Mouse (Mus musculus) forebrain, embryonic 14.5 days (tissue): Measurements from ENCODE around the gene Minpp1. TPM values are rescaled to one million over a fixed set of nuclear protein-coding genes. Genes with fewer than 3 reads are reported as not detected.

ENCODE experiments used
- ATAC-seq: fragments of 200-750 bp; cut with Nextera tagmentation; 2 replicates; pipeline ENCODE4 v1.8.0; 2017; ENCODE audit warnings: mild to moderate bottlenecking, moderate library complexity
- DNase-seq: peaks from one replicate; pipeline ENCODE4 v3.0.0-alpha.2; 2015; ENCODE audit warnings: low spot score
- H3K27ac ChIP-seq: fragments of 300-500 bp; sonication (generic); 2 replicates; pipeline ENCODE4 v1.5.1; 2014; ENCODE audit warnings: low read depth, mild to moderate bottlenecking, control low read depth, low read length, moderate library complexity
- H3K27me3 ChIP-seq: fragments of 300-500 bp; sonication (generic); replicated peaks from 2 replicates; pipeline ENCODE4 v1.6.1; 2014; ENCODE audit warnings: low read length, control low read depth, mixed read lengths; ENCODE audit not compliant: control insufficient read depth, insufficient read depth
- H3K36me3 ChIP-seq: fragments of 300-500 bp; sonication (generic); 2 replicates; pipeline ENCODE4 v1.6.1; 2014; ENCODE audit warnings: low read length, control low read depth; ENCODE audit not compliant: control insufficient read depth, insufficient read depth
- H3K4me1 ChIP-seq: fragments of 300-500 bp; sonication (generic); 2 replicates; pipeline ENCODE4 v1.6.1; 2014; ENCODE audit warnings: antibody characterized with exemption, low read length, control low read depth; ENCODE audit not compliant: control insufficient read depth, insufficient read depth
- H3K4me2 ChIP-seq: fragments of 300-500 bp; sonication (generic); 2 replicates; pipeline ENCODE4 v1.6.1; 2014; ENCODE audit warnings: mild to moderate bottlenecking, control low read depth, low read length
- H3K4me3 ChIP-seq: fragments of 300-500 bp; sonication (generic); 2 replicates; pipeline ENCODE4 v1.5.1; 2014; ENCODE audit warnings: low read depth, low read length, control low read depth
- H3K9ac ChIP-seq: fragments of 300-500 bp; sonication (generic); 2 replicates; pipeline ENCODE4 v1.6.1; 2014; ENCODE audit warnings: mild to moderate bottlenecking, low read length, control low read depth, moderate library complexity
- H3K9me3 ChIP-seq: fragments of 300-500 bp; sonication (generic); replicated peaks from 2 replicates; pipeline ENCODE4 v1.6.1; 2016; ENCODE audit warnings: low read length, control low read depth, mixed read lengths; ENCODE audit not compliant: control insufficient read depth
- whole genome bisulfite sequencing: fragments of 180-500 bp; shearing (Covaris S2); extraction: QIAGEN DNeasy Blood & Tissue Kit; methylation state at CpG from one replicate; pipeline ENCODE4 v1.1.7; 2014; 5-methylcytosine and 5-hydroxymethylcytosine counted together
- polyA plus RNA-seq: library from polyadenylated mRNA; unstranded; fragments of >200 nt; fragmentation: Nextera tagmentation; extraction: Ambion mirVana; gene quantifications from 2 replicates; pipeline ENCODE4 v1.2.1, GENCODE M21; 2014

The Minpp1 gene
- polyA plus RNA-seq, 1 experiment from 2014 or later, result 37.5 TPM

GRCm38 (mm10) chr19:32466478-32466877 is 19.1 kb upstream of the Minpp1 start, which contains the start of gene Rpl9-ps6:
Rpl9-ps6 (minus strand) TSS chr19:32466578.
- Histone ChIP-seq H3K9ac (no peak within 1 kb of the TSS), H3K27ac (no peak within 1 kb of the TSS), H3K9me3 (no peaks in the 10 kb centered on the region), H3K4me2 (no peak within 1 kb of the TSS), H3K27me3 (no peaks in the 10 kb centered on the region), H3K4me1 (no peaks in the 10 kb centered on the region), H3K36me3 (no peaks in the 10 kb centered on the region), H3K4me3 (no peak within 1 kb of the TSS)
- no peak for DNase-seq
- ATAC-seq, result no peak
- 83% methylated on average over 5 of the region's 6 CpGs for WGBS

DNA sequence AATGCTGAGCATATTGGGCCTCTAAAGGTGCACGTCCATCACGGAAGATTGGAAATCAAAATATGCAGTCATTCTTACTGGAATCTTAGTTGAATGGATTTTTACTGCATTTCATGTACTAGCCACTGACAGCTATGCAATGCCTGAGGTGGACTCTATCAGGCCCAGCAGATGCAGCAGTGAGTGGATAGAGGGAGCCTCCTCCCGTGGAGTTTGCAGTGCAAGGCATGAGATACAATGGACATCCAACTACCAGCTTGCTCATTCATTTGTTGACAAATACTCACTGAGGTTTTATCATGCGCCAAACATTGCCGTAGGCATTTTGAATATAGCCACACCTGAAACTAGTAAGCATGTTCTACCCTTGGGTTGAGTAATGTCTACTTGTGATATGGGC is 18.2 kb upstream of the Minpp1 start:
- Histone ChIP-seq H3K27ac (no peak overlapping the region), H3K9me3 (no peaks in the 10 kb centered on the region), H3K4me3 (no peak overlapping the region), H3K36me3 (no peaks in the 10 kb centered on the region), H3K4me1 (no peaks in the 10 kb centered on the region), H3K27me3 (no peaks in the 10 kb centered on the region), H3K4me2 (no peak overlapping the region), H3K9ac (no peak overlapping the region)
- WGBS, result 96% methylated on average over 5 of the region's 5 CpGs
- DNase-seq (no peak), ATAC-seq (no peak)

DNA sequence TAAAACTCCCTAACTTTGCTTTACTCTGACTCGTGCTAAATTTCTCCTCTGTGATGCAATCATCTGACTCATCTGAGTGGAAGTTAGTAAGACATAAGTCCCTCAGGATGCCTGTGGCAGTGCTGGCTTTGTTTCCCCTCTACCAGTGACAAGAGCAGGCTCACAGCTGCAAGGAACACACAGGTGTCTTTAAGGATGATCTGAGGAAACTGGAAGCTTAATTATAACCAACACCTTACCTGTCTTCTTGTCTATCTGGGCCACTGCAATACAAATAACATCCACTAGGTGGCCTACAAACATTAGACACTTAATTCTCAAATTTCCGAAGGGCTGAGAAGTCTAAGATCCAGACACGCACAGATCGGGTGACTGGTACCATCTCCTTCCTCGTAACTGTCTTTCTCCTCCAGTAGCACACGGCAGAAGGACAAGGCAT is 15.5 kb upstream of the Minpp1 start:
- no peak overlapping the region for H3K4me2 ChIP-seq
- H3K4me3 ChIP-seq, result no peak overlapping the region
- no peak overlapping the region for H3K9ac ChIP-seq
- ATAC-seq (peak; percentile 50; the same call in 1 of the 2 replicates), DNase-seq (peak; percentile 73)
- H3K27me3 ChIP-seq, result no peaks in the 10 kb centered on the region
- 47% methylated on average over 6 of the region's 6 CpGs for WGBS
- H3K27ac ChIP-seq, result no peak overlapping the region
- H3K36me3 ChIP-seq, result no peaks in the 10 kb centered on the region
- no peaks in the 10 kb centered on the region for H3K9me3 ChIP-seq
- H3K4me1 ChIP-seq, result no peaks in the 10 kb centered on the region

DNA sequence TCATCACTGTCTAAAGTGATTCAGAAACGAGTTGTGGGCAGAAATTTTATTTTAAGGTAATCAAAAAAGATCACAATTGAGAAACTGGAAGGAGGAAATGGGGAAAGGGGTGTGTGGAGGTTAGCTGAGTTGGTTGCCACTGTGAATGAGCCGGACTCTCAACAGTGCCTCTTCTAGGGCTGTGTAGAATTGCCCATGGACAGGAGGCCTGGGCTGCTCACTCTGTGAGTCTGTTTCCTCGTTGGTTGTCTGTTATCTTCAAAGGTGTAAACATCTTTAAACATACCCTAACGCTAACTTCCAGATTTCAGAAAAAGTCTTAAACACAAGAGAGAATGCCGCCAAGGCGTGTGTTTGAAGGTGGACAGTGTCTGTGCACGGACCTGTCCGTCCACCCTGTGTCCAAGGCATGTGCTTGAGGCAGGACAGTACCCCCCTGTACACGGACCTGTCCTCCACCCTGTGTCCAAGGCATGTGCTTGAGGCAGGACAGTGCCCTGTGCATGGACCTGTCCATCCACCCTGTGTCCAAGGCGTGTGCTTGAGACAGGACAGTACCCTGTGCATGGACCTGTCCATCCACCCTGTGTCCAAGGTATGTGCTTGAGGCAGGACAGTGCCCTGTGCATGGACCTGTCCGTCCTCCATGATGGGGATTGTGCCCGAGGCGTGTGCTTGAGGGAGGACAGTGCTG is 14.9 kb upstream of the Minpp1 start:
- WGBS, result 89% methylated on average over 13 of the region's 13 CpGs
- H3K4me1 ChIP-seq, result no peaks in the 10 kb centered on the region
- DNase-seq (no peak), ATAC-seq (no peak)
- H3K4me2 ChIP-seq, result no peak overlapping the region
- H3K36me3 ChIP-seq, result no peaks in the 10 kb centered on the region
- H3K4me3 ChIP-seq, result no peak overlapping the region
- no peaks in the 10 kb centered on the region for H3K9me3 ChIP-seq
- no peak overlapping the region for H3K9ac ChIP-seq
- no peaks in the 10 kb centered on the region for H3K27me3 ChIP-seq
- no peak overlapping the region for H3K27ac ChIP-seq

DNA sequence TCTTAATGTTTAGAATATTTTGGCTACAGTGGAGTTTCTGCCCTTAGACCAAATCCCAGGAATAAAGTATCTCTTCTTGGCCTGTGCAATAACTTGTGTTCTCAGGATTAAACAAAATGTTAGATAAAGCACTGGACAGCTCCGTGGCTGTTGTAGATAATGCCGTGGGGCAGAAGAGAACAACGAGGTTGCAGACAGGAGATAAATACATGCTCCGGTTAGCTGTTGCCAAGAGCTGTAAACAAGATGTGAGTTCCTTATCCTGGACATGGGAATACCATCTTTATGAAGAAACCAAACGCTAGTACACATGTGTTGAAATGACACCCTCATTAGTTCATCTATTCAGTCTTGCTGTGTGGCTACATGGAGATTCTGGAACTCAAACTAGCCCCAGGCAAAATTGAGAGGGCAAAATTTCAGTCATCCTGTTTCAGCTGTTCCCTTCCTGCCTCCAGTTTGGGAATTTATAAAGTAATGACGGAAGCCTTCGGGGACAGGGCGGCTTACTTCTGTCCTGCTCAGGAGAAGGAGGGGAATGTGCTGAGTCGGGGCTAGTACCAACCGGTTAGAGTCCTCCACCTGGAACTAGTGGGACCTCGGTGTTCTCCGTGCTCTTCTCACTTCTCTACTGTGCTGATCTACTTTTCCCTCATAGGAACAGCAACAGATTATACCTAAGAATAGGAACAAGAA is 9.4 kb upstream of the Minpp1 start:
- ATAC-seq (no peak), DNase-seq (no peak)
- H3K9ac ChIP-seq, result no peak overlapping the region
- H3K9me3 ChIP-seq, result no peaks in the 10 kb centered on the region
- no peak overlapping the region for H3K4me3 ChIP-seq
- H3K4me1 ChIP-seq, result no peaks in the 10 kb centered on the region
- WGBS, result 89% methylated on average over 12 of the region's 12 CpGs
- no peaks in the 10 kb centered on the region for H3K36me3 ChIP-seq
- no peak overlapping the region for H3K27ac ChIP-seq
- H3K27me3 ChIP-seq, result no peaks in the 10 kb centered on the region
- no peak overlapping the region for H3K4me2 ChIP-seq

GRCm38 (mm10) chr19:32476712-32477052 is 8.9 kb upstream of the Minpp1 start:
- no peaks in the 10 kb centered on the region for H3K4me1 ChIP-seq
- H3K36me3 ChIP-seq, result no peaks in the 10 kb centered on the region
- no peak overlapping the region for H3K27ac ChIP-seq
- no peak overlapping the region for H3K9ac ChIP-seq
- WGBS, result 88% methylated on average over 4 of the region's 4 CpGs
- DNase-seq (no peak), ATAC-seq (no peak)
- H3K27me3 ChIP-seq, result no peaks in the 10 kb centered on the region
- no peak overlapping the region for H3K4me3 ChIP-seq
- H3K9me3 ChIP-seq, result no peaks in the 10 kb centered on the region
- H3K4me2 ChIP-seq, result no peak overlapping the region

GRCm38 (mm10) chr19:32480255-32480654 is 5.3 kb upstream of the Minpp1 start:
- H3K4me2 ChIP-seq, result no peak overlapping the region
- no peaks in the 10 kb centered on the region for H3K36me3 ChIP-seq
- no peak for ATAC-seq
- H3K4me3 ChIP-seq, result no peak overlapping the region
- no peak for DNase-seq
- H3K9ac ChIP-seq, result no peak overlapping the region
- peaks cover 5% of the 10 kb centered on the region for H3K4me1 ChIP-seq
- H3K27ac ChIP-seq, result no peak overlapping the region
- no peaks in the 10 kb centered on the region for H3K9me3 ChIP-seq
- WGBS, result 90% methylated on average over 5 of the region's 5 CpGs
- no peaks in the 10 kb centered on the region for H3K27me3 ChIP-seq

DNA sequence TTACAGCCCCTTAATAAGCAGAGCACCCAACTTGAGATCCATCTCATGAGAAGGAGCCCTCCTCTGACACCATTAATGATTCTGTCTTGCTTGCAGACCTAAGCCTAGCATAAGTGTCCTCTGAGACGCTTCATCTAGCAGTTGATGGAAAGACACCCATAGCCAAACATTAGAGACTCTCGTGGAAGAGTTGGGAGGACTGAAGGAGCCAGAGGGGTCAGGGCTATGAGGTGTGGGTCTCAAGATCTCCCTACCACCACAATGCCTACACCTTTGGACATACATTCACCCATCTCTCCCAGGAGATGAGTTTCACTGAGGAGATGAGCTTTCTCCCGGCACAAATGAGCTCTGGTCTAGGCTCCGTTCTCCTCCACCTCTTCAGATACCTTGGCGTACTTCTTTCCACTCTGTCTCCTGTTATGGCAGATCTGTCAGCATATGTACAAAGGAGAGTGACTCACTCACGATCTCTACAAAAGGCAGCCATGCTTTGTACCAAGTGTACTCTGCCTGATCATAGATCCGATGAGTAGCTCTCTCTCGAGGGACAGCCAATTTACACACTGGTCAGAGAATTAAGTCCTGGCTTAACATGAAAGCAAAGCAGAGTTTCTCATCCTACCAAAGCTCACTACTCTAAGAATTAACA is 4.7 kb upstream of the Minpp1 start:
- Histone ChIP-seq H3K27me3 (no peaks in the 10 kb centered on the region), H3K4me2 (no peak overlapping the region), H3K9me3 (no peaks in the 10 kb centered on the region), H3K27ac (no peak overlapping the region), H3K4me3 (no peak overlapping the region), H3K9ac (no peak overlapping the region), H3K36me3 (no peaks in the 10 kb centered on the region), H3K4me1 (peaks cover 5% of the 10 kb centered on the region)
- WGBS, result 87% methylated on average over 8 of the region's 8 CpGs
- no peak for DNase-seq
- ATAC-seq, result no peak

GRCm38 (mm10) chr19:32481511-32481910 is 4.1 kb upstream of the Minpp1 start:
- H3K4me3 ChIP-seq, result no peak overlapping the region
- peaks cover 5% of the 10 kb centered on the region for H3K4me1 ChIP-seq
- no peak for DNase-seq
- H3K27ac ChIP-seq, result no peak overlapping the region
- H3K4me2 ChIP-seq, result no peak overlapping the region
- H3K27me3 ChIP-seq, result no peaks in the 10 kb centered on the region
- H3K9ac ChIP-seq, result no peak overlapping the region
- no peaks in the 10 kb centered on the region for H3K9me3 ChIP-seq
- no peaks in the 10 kb centered on the region for H3K36me3 ChIP-seq
- whole genome bisulfite sequencing, result 74% methylated on average over 4 of the region's 4 CpGs
- no peak for ATAC-seq
